Mouse (Mus musculus) lung, adult 2 months (tissue): Measurements from ENCODE around the gene Dnah5.

Source experiments
- CTCF ChIP-seq: fragments of 200-500 bp; IDR thresholded peaks from 2 replicates; pipeline ENCODE4 v1.5.1; 2011; ENCODE audit warnings: mild to moderate bottlenecking, low read length, control low read depth; ENCODE audit not compliant: insufficient read depth
- POLR2A ChIP-seq: fragments of 200-500 bp; IDR thresholded peaks from 2 replicates; pipeline ENCODE4 v1.6.1; 2011; ENCODE audit warnings: low read depth, mild to moderate bottlenecking, control low read depth, low read length, borderline replicate concordance; ENCODE audit errors: extremely low read depth

DNA sequence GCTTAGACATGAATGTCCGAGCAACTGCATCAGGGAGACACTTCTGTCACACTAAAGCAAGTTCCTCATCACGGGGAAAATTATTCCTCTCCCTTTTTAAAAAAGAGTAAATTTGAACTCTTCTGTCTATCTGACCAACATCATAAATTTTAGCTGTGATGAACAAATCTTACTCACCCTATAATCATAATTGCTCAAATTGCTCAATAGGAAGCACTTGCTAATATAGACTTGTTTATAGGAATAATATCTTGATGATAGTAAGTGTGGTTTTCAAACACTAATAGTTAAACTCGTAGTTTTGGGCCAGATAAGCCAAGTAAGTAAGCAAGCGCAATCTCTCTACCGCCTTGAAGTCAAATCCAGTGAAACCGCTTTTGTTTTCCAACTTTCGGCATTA lies 38.3 kb upstream of the Dnah5 start:
- TF ChIP-seq POLR2A (no peak), CTCF (no peak)
